Comparison of ENCODE assay signal across 8 mouse cellular contexts in the genomic region with DNA sequence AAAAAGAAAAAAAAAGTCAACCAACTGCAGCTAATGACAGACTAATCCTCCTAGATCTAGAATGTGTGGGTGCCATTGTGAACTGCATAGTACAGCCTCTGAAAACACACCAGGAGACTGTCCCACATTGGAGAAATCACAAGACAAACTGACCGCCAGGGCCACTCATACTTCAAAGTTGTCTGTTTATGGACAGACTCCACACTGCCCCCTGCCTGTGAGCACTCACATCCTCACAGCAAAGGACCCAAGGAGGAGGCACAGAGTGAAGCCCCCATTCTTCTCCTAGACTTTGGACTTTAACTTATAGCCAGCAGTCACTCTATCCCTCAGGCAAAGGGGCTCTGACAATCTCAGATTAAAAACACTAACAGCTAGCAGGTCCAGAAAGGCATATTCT.
A peak's percentile ranks its signal among the peaks of the same experiment; 100 is the strongest.
DNase-seq lines count a peak whose midpoint lies in the region; ATAC-seq and TF ChIP-seq lines count a peak whose summit lies in the region.

No protein-coding gene starts in this region.

- peak; percentile 64 for TF ChIP-seq CTCF in kidney, adult 2 months (conservative IDR thresholded peaks at IDR 0.05; ENCODE audit: insufficient read depth, insufficient read length, low read depth, low read length)
- peak; percentile 68 for TF ChIP-seq CTCF in ES-Bruce4 (IDR thresholded peaks at IDR 0.05; ENCODE audit: low read depth, low read length)
- peak; percentile 68 for TF ChIP-seq CTCF in stomach, postnatal 0 days (IDR thresholded peaks at IDR 0.05; ENCODE audit: low read depth)

- H3K27me3 ChIP-seq in kidney, adult 2 months (replicated peaks; ENCODE audit: control insufficient read depth, insufficient read depth, low read length): no peaks in the 10 kb centered on the region
- no peaks in the 10 kb centered on the region for H3K27me3 ChIP-seq in ES-Bruce4 (ENCODE audit: control insufficient read depth, insufficient read depth, low read length, poor library complexity, severe bottlenecking)
- H3K27me3 ChIP-seq in stomach, postnatal 0 days (ENCODE audit: control insufficient read depth, insufficient read depth, low read length): no peaks in the 10 kb centered on the region
- H3K27me3 ChIP-seq in forebrain, embryonic 12.5 days: no peaks in the 10 kb centered on the region

- H3K4me1 ChIP-seq in kidney, adult 2 months (ENCODE audit: control insufficient read depth, insufficient read depth, low read length): peaks cover 35% of the 10 kb centered on the region
- H3K4me1 ChIP-seq in ES-Bruce4 (ENCODE audit: control insufficient read depth, insufficient read depth, low read length): peaks cover 2% of the 10 kb centered on the region
- no peaks in the 10 kb centered on the region; the same call in none of the 2 replicates for H3K4me1 ChIP-seq in stomach, postnatal 0 days (replicated peaks; ENCODE audit: control insufficient read depth, insufficient read depth)
- 0 out of 2 replicates have a peak, but pooled peaks cover 13% of the 10 kb centered on the region for H3K4me1 ChIP-seq in forebrain, embryonic 12.5 days

- H3K36me3 ChIP-seq in kidney, adult 2 months (ENCODE audit: control insufficient read depth, insufficient read depth, low read length): no peaks in the 10 kb centered on the region
- no peaks in the 10 kb centered on the region for H3K36me3 ChIP-seq in ES-Bruce4 (ENCODE audit: control insufficient read depth, insufficient read depth, low read length, poor library complexity, severe bottlenecking)
- no peaks in the 10 kb centered on the region for H3K36me3 ChIP-seq in stomach, postnatal 0 days (ENCODE audit: control insufficient read depth, insufficient read depth, low read length)
- H3K36me3 ChIP-seq in forebrain, embryonic 12.5 days (replicated peaks): no peaks in the 10 kb centered on the region

- no peak for TF ChIP-seq EP300 in ES-Bruce4 (IDR thresholded peaks at IDR 0.05; ENCODE audit: insufficient read depth, low read depth, low read length)
- TF ChIP-seq EP300 in stomach, postnatal 0 days (optimal IDR thresholded peaks at IDR 0.05): no peak

- no peak overlapping the region for H3K27ac ChIP-seq in kidney, adult 2 months (ENCODE audit: insufficient read depth, low read depth, low read length)
- H3K27ac ChIP-seq in ES-Bruce4 (ENCODE audit: insufficient read depth, low read length): no peak overlapping the region
- peak overlapping the region; percentile 35; the same call in 1 of the 2 replicates for H3K27ac ChIP-seq in stomach, postnatal 0 days (replicated peaks)
- H3K27ac ChIP-seq in forebrain, embryonic 12.5 days: no peak overlapping the region

- H3K9ac ChIP-seq in ES-Bruce4 (ENCODE audit: low read depth, poor library complexity, severe bottlenecking): no peak overlapping the region
- no peak overlapping the region for H3K9ac ChIP-seq in stomach, postnatal 0 days (ENCODE audit: low read length)
- no peak overlapping the region for H3K9ac ChIP-seq in forebrain, embryonic 12.5 days

- no peak for TF ChIP-seq POLR2A in kidney, adult 2 months (IDR thresholded peaks at IDR 0.05; ENCODE audit: low read depth, low read length)
- TF ChIP-seq POLR2A in ES-Bruce4 (IDR thresholded peaks at IDR 0.05; ENCODE audit: insufficient read depth, low read length): no peak

- peak; percentile 33 for DNase-seq in kidney, adult 2 months
- DNase-seq in kidney, adult 11 months: no peak
- DNase-seq in adrenal gland, postnatal 14 days: peak; percentile 75
- peak; percentile 61 to 67 for DNase-seq in kidney, postnatal 4 days
- DNase-seq in stomach, postnatal 0 days (ENCODE audit: low spot score): peak; percentile 66
- no peak for DNase-seq in ovary, adult 18-20 months (ENCODE audit: low spot score)

- H3K9me3 ChIP-seq in ES-Bruce4 (replicated peaks; ENCODE audit: control insufficient read depth, insufficient read depth, low read length, poor library complexity, severe bottlenecking): no peaks in the 10 kb centered on the region
- H3K9me3 ChIP-seq in stomach, postnatal 0 days (ENCODE audit: control insufficient read depth, low read length): no peaks in the 10 kb centered on the region
- H3K9me3 ChIP-seq in forebrain, embryonic 12.5 days: no peaks in the 10 kb centered on the region

- WGBS in kidney, adult 2 months: 48% methylated on average over 1 of the region's 1 CpGs
- 68% methylated on average over 1 of the region's 1 CpGs for WGBS in stomach, postnatal 0 days
- WGBS in forebrain, embryonic 12.5 days: 82% methylated on average over 1 of the region's 1 CpGs

- 0 out of 2 replicates have a peak, but pooled peaks have one; percentile 32 for ATAC-seq in stomach, postnatal 0 days (ENCODE audit: low FRiP score, low TSS enrichment)
- no peak for ATAC-seq in forebrain, embryonic 12.5 days (ENCODE audit: low FRiP score)

- H3K4me2 ChIP-seq in stomach, postnatal 0 days (replicated peaks; ENCODE audit: low read depth): no peak overlapping the region
- H3K4me2 ChIP-seq in forebrain, embryonic 12.5 days: no peak overlapping the region

- H3K4me3 ChIP-seq in kidney, adult 2 months (ENCODE audit: insufficient read depth, low read depth, low read length): no peak overlapping the region
- no peak overlapping the region for H3K4me3 ChIP-seq in ES-Bruce4 (ENCODE audit: low read depth, low read length)
- H3K4me3 ChIP-seq in stomach, postnatal 0 days (ENCODE audit: low read depth, low read length): no peak overlapping the region
- no peak overlapping the region for H3K4me3 ChIP-seq in forebrain, embryonic 12.5 days (replicated peaks)

Comparison
In these comparisons a context has a peak if more than half of its experiments do, and no peak if none do; other contexts are left out.
1. DNase-seq: peak in kidney, adult 2 months (single experiment), adrenal gland, postnatal 14 days (single experiment), kidney, postnatal 4 days (2 of 2) and stomach, postnatal 0 days (single experiment); none in kidney, adult 11 months (single experiment) and ovary, adult 18-20 months (single experiment).
2. Peak in every context shown above with its lines, with median percentiles within 50 percentile points of each other: CTCF ChIP-seq.